Mouse (Mus musculus) myocyte (in vitro differentiated cells): Measurements from ENCODE around the gene Il10.

Experiments
- CEBPB ChIP-seq: IDR thresholded peaks from 2 replicates; pipeline ENCODE4 v1.6.1; 2011; ENCODE audit warnings: mild to moderate bottlenecking, moderate library complexity; ENCODE audit not compliant: poor library complexity, insufficient read depth, severe bottlenecking
- E2F4 ChIP-seq: IDR thresholded peaks from one replicate; pipeline ENCODE4 v1.6.1; 2011; ENCODE audit warnings: mild to moderate bottlenecking, control low read depth, moderate library complexity; ENCODE audit not compliant: insufficient read depth
- MAX ChIP-seq: IDR thresholded peaks from one replicate; pipeline ENCODE4 v1.6.1; 2011; ENCODE audit warnings: low read depth, mild to moderate bottlenecking, control low read depth
- MYOD1 ChIP-seq, 3 experiments: IDR thresholded peaks; one replicate each; pipeline ENCODE4 v1.6.1; 2011; ENCODE audit warnings: control low read depth in 2 of 3, low read depth in 2 of 3, mild to moderate bottlenecking in 2 of 3, moderate library complexity in 1 of 3; ENCODE audit not compliant: insufficient read length in 2 of 3, control insufficient read depth in 1 of 3
- POLR2A ChIP-seq: IDR thresholded peaks from one replicate; pipeline ENCODE4 v1.6.1; 2011; ENCODE audit warnings: low read depth, mild to moderate bottlenecking, control low read depth, moderate library complexity; ENCODE audit not compliant: insufficient read length
- TCF12 ChIP-seq: IDR thresholded peaks from one replicate; pipeline ENCODE4 v1.6.1; 2011; ENCODE audit warnings: mild to moderate bottlenecking, control low read depth; ENCODE audit not compliant: poor library complexity, insufficient read depth, severe bottlenecking
- USF1 ChIP-seq: IDR thresholded peaks from one replicate; pipeline ENCODE4 v1.6.1; 2011; ENCODE audit warnings: low read depth, mild to moderate bottlenecking, control low read depth, moderate library complexity

DNA sequence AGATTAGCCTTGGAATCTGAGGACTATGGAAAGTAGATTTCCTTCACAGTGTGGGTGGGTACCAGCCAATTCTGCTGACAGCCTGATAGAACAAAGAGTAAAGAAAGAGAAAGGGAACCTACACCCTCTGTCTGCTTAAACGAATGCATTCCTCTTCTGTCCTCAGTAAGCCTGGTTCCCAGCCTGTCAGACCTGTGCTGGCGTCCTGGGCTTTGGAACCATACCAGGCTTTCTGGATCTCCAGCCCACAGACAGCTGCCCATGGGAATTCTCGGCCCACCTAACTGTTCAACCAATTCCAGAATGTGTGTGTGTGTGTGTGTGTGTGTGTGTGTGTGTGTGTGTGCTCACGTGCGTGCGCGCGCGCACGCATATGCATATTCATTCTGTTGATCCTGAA is 21.3 kb upstream of the Il10 start:
- TF ChIP-seq POLR2A (no peak), CEBPB (no peak), USF1 (no peak), MYOD1 (IDR thresholded peaks at IDR 0.05; ENCODE audit: control insufficient read depth in 1 of 3, insufficient read length in 2 of 3, low read depth in 2 of 3) (no peak), MAX (no peak), E2F4 (no peak), TCF12 (no peak)
